Mouse (Mus musculus): ENCODE results near the gene Robo1. TPM values are rescaled to one million over a fixed set of nuclear protein-coding genes. Genes with fewer than 3 reads are reported as not detected.

Gene Robo1
- total RNA-seq, 2 experiments from 2014 or later = not detected

DNA sequence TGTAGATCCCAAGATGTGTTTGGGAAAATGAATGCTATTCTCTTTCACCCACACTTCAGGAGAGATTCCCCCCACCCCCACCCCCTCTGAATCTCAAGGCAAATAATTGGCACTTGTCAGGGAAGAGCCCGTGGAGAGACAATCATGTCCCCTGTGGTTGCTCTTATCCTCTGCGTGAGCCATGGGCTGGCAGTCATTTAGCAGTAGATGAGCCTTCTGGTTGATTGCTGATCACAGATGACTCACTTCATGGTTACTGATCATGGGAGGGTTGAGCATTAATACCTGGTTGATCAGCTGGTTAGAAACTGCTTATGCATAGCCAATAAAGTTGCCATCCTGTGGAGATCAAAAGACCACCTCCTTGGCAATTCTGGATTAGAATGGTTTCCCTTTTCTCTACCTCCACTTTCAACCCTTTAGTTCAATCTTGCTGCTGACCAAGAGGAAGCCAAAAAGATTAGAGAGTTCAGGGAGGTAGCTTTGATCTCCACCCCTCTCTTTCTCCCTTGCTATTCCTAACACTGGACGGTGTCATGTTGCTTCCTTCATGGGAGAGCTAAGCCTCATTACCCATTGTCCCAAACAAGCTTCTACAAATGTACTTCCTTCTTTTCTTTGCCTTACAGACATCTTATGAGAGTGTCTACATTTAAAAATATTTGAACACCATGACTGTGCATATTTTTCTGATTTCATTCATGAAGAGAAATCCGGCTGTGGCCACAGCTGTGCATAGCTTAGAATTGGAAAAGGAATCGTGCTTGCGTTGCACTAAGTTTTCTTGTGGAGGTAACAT, 362.3 kb downstream of the Robo1 start:
- no peak for ATAC-seq (ENCODE audit: poor library complexity, severe bottlenecking)

DNA sequence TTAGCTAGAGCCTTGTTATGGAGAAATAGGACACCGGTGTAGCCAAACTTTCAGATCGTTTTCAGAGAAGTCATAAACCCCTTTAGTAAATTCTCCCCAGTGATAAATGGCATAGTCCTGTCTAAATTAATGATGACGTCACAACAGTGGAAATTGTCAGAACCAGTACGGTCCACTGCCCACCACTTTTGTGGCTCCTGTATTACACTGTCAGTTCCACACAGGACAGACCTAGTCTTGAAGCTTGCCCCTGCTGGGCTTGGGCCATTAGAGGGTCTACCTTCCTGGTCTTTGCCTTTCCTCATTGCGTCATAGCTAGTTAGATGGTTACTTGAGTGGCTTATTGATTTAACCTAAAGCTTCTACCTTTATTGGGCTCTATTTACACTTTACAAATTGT, 369.1 kb downstream of the Robo1 start:
- no peak for ATAC-seq (ENCODE audit: poor library complexity, severe bottlenecking)

DNA sequence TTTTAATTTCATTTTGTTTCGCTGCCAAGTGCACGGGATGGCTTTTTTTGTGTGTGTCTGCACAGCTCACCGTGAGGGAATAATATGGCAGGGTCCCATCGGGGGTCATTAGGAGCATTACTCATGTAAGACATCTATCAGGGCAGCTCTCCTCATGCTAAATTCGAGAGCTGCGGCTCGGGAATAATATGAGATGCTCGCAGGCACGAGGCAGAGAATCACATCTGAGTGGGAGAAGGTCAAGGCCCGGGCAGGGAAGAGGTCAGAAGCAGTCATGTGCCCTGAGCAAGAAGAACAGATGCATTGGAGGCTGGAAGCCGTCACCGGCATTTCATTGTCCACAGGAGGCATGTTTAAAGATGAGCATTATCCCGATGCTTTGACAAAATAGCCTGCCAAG, 370.3 kb downstream of the Robo1 start:
- no peak for ATAC-seq (ENCODE audit: poor library complexity, severe bottlenecking)

DNA sequence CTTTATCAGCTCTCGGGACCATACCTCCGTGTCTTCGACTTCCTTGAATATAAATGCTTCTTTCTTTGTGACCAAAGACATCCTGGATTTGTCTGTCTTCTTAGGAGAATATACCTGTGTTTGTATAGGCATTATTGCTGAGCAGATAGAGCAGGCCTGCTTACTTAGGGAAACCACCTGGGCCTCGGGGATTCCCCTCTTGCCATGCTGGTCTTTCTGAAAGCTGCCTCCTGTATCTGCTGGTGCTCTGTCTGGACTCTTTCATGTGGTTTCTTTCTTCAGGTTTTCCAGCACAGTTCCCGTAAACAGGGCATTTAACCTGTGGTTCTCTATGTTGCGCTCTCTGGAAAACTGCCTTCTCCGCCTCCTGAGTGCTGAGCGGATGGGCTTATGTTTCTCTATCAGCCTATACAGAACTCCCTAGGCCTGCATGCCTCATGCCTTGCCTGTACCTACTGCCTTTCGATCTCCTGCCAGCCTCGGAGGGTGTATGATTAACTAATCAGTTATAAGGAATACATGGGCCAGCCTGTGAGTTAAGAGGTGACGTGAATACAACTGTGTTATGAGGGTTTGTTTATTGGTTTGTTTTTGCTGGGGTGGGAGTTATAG, 370.9 kb downstream of the Robo1 start:
- ATAC-seq (ENCODE audit: poor library complexity, severe bottlenecking) = no peak

DNA sequence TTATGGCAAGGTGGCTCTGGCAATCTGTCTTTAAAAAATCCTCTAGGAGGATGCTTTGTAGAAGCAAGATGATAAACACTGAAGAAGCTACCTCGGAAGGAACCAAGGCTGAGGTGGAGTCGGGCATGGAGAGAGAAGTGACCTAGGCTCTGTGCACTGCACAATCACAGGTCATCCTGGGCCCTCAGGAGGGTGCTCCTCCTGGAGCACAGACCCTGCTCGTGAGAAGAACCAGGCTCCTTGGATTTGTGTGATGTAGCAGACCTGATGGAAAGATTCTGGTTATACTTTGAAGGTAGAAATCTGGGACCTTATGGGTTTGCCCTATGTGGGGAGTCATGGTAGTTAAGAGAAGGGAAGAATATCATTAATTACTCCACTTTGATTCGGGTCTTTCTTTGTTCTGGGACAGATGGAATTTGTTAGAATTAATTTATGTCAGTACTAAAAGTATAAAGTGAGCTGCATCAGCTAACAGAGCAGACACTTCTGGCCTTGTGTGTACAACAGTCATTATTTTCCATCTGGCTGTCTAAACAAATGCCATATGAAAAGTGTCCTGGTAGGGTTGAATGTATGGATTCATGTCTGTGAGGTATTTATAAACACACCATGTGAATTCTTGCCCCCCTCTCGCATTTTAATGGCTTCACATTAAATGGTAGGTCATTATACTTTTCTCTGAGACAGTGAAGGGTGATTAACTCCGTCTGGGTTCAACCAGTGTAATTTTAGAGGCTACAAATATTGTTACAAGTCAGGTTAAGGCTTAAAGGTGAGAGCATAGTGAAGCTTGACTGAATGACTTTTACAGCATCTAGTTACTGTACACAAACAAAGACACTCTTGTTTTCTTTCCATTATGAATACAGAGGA, 377.7 kb downstream of the Robo1 start:
- ATAC-seq (ENCODE audit: poor library complexity, severe bottlenecking) = no peak

DNA sequence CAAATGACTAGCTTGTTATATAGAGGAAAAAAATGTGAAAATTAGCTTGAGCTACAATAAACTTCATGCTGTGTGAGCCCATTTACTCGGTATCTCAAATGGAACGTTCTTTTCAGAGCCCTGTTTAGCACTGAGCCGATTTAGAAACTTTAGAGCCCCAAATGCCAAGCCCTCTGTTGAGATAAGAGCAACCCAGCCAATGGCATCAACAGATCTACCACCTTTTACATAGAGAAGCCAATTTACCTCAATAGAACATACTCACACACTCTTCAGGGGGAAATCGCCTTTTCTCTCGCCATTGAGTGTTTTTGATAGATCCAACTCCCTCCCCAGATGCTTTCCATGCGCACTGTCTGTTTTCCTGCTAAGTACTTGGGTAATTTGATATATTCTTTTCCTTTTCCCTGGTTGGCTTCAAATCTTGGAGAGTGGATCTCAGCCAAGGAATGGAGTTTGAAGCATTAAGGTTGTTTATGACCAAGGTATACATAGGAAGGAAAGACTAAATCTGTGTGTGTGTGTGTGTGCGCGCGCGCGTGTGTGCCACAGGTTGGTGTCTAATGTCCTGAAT, 378.5 kb downstream of the Robo1 start:
- no peak for ATAC-seq (ENCODE audit: poor library complexity, severe bottlenecking)

DNA sequence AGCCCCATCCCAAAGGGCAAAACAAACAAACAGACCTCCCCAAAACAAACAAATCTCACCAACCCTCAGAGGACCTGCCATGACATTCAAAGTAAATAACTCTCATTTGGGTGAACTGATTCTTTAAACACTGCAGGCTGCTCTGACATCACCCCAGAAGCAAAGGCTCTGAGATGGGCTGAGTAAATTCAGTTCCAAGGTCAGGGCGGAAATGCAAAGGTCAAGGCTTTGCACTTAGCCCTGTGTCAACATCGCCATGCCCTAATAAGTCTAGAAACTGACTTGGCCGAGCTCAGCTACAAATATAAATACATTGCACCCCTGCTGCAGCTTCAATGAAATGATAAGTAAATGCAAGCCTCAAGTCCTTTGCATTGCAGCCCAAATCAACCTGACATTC, 379.5 kb downstream of the Robo1 start:
- no peak for ATAC-seq (ENCODE audit: poor library complexity, severe bottlenecking)

DNA sequence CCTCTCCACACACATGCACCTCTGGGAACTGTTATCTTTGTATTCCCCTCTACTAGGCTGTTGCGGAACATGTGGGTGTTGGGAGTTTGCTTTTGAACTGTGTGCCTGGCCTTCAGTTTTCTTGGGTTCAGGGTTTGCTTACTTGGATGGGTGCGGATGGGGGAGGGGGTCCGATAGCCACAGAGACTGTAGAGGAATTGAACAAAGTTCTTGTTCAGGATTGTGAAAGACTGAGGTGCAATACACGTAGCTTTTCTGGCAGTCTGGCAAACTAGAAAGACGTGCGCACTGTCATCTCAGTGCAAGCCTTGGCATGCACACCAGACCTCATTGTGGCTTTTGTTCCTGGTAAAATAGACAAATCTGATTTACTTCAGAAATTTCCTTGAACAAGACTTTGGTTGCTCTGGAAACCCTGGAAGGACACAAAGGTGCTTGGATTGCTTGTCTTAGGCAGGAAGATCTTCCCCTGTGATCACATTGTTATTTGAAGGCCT, 380.1 kb downstream of the Robo1 start:
- no peak for ATAC-seq (ENCODE audit: poor library complexity, severe bottlenecking)

DNA sequence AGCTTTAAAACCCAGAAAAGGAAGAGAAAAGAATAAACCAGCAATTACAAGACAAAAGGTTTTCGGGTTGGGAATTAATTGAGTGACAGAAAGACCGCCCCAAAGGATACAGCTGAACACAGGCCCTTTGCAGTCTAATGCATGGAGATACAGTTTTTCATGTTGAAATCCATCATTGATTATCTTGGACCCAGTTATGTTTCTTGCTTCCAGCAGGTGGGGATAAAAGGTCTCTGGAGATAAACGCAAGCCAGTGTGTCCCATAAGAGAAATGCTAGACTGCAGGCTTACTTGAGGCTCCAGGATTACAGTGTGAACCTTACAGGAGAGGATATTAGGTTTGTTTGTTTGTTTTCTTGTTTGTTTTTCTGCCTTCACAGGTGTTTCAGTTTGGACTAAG, 383.8 kb downstream of the Robo1 start:
- no peak for ATAC-seq (ENCODE audit: poor library complexity, severe bottlenecking)

DNA sequence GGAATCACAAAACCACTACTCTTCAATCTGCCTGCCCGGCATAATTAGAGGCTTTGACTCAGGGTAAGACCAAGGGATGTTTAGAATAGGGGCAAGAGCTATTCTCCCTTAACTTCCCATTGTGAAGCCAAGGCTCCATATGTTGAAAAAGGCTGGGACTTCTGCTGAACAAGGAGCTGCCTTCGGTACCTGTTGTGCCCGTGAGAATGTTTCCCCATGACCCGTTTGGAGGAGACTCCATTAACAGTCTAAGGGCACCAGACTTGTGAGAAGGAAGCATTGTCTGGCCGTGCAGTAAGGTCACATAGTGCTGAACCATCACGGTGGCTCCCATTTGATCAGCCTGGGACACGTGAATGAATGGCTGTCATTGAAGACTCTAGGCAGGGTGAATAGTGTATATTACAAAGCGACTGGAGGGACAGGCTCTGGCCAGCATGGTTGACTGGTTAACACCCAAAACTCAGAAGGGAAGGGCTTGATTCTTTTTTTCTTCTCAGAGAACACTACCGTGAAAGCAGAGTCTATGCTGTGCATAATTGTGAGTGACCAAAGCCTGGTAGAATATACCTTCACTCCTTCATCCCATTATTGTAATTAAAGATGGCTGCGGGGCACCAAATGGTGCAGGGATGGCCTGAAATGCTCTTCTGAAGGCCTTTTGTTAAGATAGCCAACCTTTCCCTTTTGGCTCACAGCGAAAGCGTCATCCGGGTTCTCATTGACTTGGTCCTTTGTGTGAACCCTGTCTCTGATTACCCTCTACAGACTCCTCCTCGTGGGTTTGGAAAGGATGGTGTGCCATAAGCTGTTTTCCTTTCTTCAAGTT, 385.6 kb downstream of the Robo1 start:
- ATAC-seq (ENCODE audit: poor library complexity, severe bottlenecking) = no peak

DNA sequence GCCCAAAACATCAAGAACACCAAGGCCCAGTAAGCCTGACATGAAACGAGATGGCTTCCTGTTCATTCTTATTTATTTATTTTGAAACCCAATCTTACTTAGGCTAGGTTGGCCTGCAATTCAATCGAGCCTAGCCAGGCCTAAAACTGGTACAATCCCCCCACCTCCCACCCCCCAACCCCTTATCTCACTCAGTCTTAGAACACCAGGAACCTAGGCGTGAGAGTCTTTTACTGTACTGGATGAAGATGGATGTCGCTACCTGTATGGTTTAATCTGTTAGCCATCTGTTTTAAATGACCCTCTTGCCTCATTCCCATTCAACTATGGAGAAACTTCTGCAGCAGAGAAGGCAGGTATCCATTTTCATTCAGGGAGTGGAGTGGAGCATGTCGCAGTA, 386.7 kb downstream of the Robo1 start:
- no peak for ATAC-seq (ENCODE audit: poor library complexity, severe bottlenecking)

DNA sequence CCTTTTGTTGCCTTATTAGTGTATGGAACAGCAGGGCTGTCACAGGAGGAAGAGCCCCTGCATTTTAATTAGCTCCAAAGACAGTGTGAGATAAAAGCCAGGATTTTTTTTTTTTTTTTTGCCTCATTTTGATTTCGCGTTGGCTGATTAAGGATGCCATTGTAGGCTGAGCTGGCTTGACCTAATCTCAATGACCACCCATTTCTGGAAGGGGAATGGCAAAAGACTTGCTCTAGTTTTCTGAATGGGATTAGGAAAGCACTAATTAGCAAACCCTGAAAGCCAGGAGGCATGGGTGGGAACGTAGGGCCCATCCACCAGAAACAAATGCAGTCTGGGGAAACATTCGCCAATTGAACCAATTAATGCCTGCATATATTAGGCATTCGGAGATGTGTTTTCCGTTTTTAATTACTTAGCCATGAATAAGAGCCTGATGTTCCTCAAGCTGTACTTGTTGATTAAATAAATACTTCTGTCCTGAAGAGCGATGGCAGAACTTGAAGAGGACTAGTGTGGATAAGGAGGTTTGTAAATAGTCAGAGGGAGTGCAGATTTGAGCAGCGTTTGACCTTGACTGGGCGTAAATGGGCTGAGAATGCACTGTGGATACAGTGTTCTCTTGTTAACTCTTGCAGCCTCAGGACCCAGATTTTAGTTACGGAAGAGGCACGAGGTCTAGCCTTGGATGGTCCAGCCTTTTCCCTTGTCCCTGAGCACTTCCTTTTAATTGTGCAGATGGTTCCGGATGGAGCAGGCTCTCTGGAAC, 391.3 kb downstream of the Robo1 start:
- ATAC-seq (ENCODE audit: poor library complexity, severe bottlenecking) = no peak

DNA sequence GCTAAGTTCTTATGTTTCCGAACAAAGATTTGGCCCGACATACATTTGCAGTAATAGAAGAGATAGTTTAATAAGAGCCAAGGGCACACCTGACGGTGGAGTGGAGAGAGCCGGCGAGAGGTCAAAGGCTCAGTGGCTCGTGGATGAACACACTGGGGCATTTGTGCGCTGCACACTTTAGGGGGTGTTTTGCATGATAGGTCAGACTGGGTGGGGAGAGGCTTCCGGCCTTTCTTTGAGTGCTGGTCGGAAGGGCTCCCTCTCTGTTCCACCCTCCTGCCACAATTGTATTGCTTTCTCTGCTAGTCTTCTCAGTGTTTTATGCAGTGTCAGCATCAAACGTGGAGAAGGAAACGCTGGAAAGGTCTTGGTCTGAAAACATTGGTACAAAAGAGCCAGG, 392.2 kb downstream of the Robo1 start:
- no peak for ATAC-seq (ENCODE audit: poor library complexity, severe bottlenecking)

DNA sequence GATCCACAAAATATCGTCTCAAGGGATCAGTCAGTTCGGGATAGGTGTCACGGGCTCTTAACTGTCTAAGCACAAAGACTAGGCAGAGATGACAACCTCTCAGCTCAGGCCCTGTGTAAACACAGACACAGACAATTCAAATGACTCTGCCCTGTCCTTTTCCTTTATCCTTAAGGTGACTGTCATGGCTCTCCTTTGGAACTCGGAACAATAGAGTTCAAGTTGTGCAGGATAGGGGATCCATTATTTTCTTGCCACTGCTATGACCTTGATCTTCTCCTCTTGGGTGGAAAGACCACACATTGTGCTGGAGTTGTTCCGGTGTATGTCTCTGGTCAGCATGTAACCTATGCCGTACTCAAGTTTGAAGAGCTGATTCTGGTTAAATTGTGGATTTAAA, 395.4 kb downstream of the Robo1 start:
- ATAC-seq (ENCODE audit: poor library complexity, severe bottlenecking) = no peak

DNA sequence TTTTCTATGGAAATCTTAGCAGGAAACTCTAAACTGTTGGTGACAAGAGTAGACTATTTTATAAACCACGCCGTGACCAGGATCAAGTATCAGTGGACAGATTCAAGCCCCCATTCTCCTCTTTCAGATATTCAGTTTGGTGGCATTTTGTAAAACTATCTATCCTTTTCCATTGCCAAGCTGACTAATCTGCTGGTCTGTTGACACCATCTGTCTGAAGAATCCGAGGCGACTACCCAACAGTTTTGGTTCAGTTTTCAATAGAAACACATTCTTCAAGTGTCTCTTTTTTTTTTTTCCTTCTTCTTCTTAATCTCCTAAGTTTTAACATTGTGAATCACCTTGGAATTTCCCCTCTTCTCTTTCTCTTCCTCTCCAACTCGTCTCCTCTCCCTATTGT, 397.7 kb downstream of the Robo1 start:
- ATAC-seq (ENCODE audit: poor library complexity, severe bottlenecking) = no peak

DNA sequence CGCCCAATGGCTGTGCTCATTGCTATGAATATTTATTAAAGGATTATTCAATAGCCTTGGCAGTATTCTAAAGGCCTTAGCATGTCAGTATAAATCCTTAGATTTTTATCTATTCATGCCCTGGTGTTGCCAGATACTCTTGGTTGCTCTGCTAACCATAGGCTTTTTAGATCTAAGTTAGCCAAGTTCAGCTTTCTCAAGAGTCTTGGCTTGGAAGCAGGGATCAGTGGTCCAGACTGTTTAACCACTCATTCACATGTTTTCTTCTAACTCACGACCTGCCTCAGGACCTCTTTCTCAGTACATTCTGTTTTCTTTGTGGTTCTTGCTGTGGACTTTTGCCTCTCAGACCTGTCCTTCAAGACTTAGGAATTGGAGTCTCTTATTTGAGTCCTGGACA, 400.4 kb downstream of the Robo1 start:
- no peak for ATAC-seq (ENCODE audit: poor library complexity, severe bottlenecking)

DNA sequence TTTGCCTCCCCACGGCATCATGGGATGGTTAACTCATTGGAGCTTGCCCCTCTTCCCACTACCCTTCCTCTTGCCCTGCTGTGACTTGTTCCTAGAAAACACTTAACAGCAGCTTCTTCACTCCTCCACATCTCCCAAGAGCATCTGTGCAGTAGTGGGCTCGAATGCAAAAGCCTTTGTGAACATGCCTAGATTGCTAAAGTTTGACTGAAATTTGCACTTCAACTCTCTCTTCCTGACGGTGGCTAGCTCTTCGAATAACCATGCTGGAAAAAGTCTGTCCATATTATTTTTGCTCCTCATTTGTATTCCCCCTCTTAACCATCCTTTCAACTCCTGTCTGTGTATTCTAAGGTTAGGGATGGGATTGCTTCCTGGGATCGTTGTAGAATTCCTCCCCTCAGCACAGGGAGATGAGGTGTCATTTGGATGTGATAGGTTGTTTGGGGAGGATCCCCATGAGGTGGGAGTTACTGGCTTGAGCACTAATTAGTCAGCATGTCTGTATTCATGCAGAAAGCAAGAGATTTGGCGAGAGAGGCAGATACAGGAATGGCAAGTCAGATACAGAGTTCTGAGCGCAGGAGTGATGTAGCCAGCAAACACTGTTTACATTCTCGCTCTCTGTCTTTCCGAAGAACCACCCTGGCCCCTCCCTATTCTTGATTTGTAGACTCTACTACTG, 409.2 kb downstream of the Robo1 start:
- ATAC-seq (ENCODE audit: poor library complexity, severe bottlenecking) = no peak

DNA sequence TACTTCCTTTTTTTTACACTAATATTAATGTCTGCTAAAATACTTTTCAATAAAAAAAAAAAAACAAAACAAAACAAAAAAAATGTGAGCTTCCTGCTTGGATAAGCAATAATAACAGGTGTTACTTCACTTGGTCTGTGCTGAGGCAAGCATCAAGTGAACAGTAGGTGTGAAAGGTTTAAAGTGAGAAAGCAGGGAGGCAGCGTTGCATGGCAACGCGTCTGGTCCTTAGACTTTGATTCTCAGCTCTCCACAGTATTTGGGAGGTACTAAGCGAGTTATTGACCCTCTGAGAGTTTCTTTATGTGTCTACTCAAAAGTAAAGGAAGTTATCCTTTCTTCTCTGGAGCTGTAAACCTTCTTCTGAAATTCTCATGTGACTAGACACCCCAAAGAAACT, 411.0 kb downstream of the Robo1 start:
- no peak for ATAC-seq (ENCODE audit: poor library complexity, severe bottlenecking)

DNA sequence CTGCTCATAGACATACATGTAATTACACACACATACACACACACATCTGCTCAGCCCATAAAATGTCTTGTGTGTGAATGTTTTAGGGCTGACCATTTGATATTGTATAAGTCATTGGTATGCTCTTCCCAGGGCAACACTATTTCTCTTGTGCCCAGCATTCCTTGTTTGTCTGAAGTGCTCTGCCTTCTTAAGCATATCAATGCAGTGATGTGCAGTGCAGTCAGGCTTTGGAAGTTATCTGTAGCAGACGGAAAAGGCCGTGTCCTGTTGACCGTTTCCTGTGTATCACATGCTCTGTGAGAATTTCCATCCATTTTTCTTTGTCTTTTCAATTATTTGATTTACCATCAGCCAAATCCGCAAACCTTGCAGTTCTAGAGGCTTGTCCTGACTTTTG, 412.9 kb downstream of the Robo1 start:
- ATAC-seq (ENCODE audit: poor library complexity, severe bottlenecking) = no peak
